Mouse (Mus musculus) activated CD4-positive, CD25-positive, alpha-beta regulatory T cell (primary cell): ENCODE measurements around the gene Thbs1. TPM values are rescaled to one million over a fixed set of nuclear protein-coding genes. Genes with fewer than 3 reads are reported as not detected.

Source experiments
- polyA plus RNA-seq, 2 experiments: library from polyadenylated mRNA; unstranded; fragments of 100-300 nt; shearing (Covaris generic); gene quantifications; one replicate each; pipeline ENCODE4 v1.2.1; 2017

The Thbs1 gene
- polyA plus RNA-seq: not detected

DNA sequence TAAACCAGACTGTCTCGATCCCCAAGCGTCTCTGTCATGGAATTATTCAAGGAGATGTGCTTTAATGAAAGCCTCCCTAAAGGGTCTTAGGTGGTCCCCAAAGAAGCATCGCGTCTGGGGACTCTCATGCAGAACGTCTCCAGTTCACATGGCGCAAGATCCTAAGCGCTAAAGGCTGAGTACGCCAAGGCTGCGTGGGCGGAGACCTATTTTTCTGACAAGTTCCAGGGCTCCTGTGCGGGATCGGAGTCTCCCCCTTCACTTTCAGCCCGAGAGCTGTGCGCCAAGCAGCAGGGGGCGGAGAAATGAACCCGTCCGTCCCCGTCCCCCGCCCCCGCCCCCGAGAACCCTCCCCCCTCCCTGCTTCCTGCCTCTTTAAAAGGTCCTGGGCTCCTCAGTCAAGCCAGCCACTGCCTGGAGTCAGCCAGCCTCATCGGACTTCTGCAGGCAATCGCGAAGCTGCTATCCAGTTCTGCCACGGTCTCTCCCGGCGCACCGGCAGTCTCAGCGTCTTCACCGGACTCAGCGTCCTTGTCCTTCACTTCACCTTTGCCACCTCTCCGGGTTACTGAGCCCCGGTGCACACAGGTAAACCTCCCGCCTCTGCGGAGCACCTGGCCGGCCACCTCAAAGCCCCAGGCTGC, at the start of gene Thbs1:
Gene Thbs1 (plus strand): TSS at position 389 of the 644 bp plus-strand sequence.

Other genes with a start within 250 kb of the Thbs1 start
- under 1 TPM in 1 of 2 experiments, not detected in 1; 0.21 TPM for gene Fsip1, start 145.1 kb downstream of the Thbs1 start, polyA plus RNA-seq